Mouse (Mus musculus) adrenal gland, adult (tissue): ENCODE data around the gene Pabpn1l.
A peak's percentile ranks its signal among the peaks of the same experiment; 100 is the strongest.

Experiments used
- DNase-seq, 2 experiments: peaks; one replicate each; pipeline ENCODE4 v3.0.0; 2022 to 2023; ENCODE audit warnings: low spot score in 1 of 2; ENCODE audit not compliant: inconsistent age in 2 of 2

The Pabpn1l gene

DNA sequence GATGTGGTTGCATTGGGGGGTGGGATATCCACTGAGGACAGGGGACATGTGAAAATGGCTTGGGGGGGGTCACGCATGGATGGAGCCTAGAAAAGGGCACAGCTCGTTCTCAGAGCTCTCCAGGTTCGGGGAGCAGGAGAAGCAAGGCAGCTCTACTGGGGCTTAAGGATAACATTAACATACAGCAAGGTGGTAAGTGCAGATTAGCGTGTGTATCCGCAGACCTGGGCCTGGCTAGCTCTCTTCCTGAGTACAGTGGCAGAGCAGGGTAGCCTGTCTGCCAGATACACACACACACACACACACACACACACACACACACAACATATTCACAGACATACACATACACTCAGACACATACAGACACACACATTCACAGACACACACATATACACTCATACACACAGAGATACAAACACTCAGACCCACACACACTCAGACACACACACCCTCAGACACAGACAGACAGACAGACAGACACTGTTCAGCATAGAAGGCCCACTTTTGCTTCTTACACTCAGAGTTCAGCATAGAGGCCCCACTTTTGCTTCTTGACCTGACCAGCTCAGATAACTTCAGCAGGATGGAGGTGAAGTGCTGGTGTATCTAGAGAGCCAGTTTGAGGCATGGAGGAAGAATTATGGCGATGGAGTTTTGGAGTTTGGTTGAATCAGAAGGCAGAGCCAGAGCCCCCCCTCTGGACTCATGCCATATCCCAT lies 3.7 kb downstream of the Pabpn1l start:
- no peak for DNase-seq

DNA sequence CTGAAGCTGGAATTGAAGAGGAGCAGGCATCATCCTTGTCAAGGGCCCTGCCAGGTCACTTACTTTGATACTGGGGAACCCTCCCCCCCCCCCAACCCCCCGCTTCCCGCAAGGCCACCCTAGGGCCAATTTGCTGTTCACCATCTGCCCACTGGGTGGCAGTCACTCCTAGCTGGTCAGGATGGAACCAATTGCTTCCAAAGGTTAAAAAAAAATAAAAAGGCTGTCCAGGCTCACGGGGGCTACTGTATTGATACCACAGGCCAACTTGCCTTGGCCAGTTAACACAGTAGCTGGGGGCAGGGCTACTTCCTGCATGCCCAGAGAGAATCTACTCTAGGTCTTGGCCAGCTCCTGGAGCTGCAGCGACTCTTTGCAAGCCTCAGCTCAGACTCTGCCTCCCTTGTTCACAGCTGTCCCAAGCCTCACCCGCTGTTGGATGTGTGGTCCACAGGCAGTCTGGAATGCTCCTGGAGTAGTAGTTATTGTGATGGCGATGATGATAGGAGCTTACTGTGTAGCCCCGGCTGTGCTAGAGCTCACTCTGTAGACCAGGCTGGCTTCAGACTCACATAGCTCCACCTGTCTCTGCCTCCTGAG lies 4.5 kb downstream of the Pabpn1l start:
- DNase-seq: peak; percentile 79 to 93

GRCm38 (mm10) chr8:122616181-122616905 lies 6.2 kb downstream of the Pabpn1l start:
- no peak for DNase-seq

- DNase-seq: peak; percentile 97 to 98
Measured at GRCm38 (mm10) chr8:122611295-122612133, 11.0 kb downstream of the Pabpn1l start, which contains the start of the genes Galns and Trappc2l. Gene Galns (minus strand): TSS chr8:122611463. Gene Trappc2l (plus strand): TSS chr8:122611640.

DNA sequence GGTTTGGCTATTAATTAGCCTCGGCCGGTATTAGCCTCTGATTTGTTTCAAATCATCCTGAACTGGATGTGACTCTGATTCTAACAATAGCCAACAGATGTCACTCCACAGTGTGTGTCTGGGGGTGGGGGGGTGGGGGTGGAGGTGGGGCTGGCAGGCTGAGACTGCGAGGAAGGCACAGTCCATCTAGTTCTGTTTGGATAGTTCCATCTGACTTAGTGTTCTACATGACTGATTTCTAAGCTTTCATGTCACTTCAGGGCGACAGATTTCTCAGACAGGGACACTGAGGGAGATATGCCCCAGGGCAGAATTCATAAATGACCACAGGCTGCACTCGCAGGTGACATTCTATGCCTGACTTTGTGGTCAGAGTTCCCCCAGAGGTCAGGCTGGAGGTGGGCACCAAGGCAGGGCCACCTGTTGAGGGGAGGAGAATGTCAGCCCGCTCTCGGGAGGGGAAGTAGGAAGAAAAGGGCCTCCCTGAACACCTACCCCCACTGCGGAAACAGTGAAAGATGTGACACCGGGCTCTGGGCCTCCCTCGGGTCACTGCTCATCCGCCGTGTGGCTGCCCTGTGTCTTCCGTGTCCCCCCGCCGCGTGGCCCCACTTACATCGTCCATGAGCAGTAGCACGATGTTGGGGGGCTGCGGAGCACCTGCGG lies 11.8 kb downstream of the Pabpn1l start:
- DNase-seq: no peak

DNA sequence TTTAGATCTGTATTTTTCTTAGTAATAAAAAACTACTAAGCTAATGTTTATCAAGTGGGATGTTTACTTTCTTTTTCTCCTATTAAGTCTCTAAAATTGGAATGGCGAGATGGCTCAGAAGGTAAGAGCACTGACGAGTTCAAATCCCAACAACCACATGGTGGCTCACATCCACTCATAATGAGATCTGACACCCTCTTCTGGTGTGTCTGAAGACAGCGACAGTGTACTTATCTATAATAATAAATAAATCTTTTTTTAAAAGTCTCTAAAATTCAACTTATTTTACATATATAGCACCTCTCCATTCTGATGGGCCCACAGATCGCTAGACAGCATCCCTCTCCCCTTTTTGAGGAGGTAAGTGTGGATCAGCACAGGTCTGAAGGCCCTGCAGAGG lies 12.3 kb downstream of the Pabpn1l start:
- no peak for DNase-seq

- DNase-seq: no peak
Measured at GRCm38 (mm10) chr8:122606810-122607209, 15.7 kb downstream of the Pabpn1l start.

DNA sequence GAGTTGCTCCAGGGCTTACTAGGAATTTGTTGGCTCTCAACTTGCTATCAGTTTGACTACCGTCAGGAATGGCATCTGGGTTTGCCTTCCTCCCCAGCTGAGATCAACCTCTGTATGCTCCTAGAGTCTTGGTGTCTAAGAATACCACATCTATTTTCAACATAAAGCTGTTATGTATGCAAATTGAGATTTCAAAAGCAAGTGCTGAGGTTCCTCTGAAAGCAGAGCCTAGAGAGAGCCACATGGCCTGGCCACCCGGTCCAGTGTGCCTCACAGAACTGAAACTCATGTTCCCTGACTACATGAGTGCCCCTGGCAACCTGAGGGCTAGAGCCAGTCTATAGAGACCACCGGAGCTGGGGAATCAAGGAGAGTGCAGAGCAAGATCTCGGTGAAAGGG lies 17.2 kb downstream of the Pabpn1l start:
- DNase-seq: no peak

DNA sequence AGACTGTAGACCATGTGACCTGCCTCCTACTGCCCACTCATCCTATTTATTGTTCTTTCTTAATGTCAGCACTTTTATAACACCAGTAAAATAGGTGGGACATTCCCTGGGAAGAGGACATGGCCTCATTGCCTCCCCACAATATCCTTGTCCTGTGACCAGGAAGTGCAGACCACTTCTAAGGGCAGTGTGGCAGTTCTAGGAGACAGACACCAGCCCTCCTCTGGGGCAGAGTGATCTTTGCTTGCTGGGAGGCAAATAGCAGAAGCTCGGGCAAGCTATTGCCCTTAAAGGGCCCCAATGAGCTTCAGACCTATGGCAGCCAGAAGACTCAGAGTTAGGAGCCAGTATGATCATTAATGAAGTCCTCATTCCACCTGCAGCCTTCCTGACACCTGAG lies 17.9 kb downstream of the Pabpn1l start:
- DNase-seq: no peak

DNA sequence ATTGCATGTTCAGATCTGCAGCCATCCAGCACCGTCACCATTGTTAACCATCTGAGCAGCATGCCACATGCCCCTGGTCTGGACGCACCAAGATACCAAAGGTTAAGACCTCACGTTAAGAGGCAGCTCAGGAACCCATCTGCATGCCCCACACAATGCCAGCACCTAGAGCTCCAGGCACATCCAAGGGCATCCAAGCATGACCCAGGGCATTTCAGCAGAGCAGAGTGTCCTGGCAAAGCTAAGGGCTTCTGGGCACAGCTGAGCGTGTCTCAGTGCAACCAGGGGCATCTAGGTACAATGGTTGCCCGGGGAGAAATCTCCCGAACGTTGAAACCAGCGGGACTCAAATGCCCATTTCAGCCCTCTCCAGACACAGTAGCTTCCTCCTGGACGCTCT lies 21.9 kb downstream of the Pabpn1l start:
- no peak for DNase-seq

GRCm38 (mm10) chr8:122596031-122596430 lies 26.5 kb downstream of the Pabpn1l start:
- no peak for DNase-seq

- no peak for DNase-seq
Measured at GRCm38 (mm10) chr8:122593783-122594507, 28.6 kb downstream of the Pabpn1l start.

- no peak for DNase-seq
Measured at GRCm38 (mm10) chr8:122593240-122593639, 29.3 kb downstream of the Pabpn1l start.

DNA sequence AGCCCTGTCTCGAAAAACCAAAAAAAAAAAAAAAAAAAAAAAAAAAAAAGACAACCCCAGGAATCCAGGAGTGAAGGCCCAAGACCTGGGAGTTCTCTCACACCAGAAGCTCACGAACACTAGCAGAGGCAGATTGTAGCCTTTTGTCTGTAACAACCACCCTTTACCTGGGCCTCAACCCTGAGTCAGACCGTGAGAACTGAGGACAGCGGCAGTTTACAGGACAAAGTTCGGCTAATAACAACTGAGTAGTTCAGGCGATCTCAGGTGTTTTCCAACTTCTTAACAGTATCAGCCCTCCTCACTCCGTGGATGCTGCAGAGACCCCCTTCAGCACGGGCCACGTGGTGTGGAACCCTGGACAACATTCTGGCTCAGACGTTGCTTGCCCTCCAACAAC lies 35.8 kb downstream of the Pabpn1l start:
- no peak for DNase-seq

DNA sequence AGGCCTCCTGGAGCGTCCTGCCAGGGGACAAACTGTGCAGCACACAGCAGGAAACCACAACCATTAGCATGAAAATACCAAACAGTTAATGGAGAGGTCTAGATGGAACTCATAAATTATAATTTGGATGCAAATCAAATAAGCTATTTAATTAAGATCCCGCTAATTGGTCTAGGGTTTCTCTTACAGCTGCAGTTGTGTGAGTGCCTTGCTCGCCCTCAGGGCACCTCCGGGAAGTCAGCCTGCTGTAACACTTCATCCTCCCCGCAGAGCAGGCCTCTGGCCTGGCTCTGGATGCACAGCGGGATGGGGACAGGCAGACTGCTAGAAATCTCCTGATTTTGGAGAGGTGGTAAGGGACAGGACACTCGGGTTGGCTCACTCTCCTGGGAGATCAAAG lies 36.4 kb downstream of the Pabpn1l start:
- DNase-seq: no peak

- peak; percentile 68 to 76 for DNase-seq
Measured at GRCm38 (mm10) chr8:122585411-122585891, 37.1 kb downstream of the Pabpn1l start.

- no peak for DNase-seq
Measured at GRCm38 (mm10) chr8:122584981-122585380, 37.6 kb downstream of the Pabpn1l start.

GRCm38 (mm10) chr8:122580926-122581325 lies 41.6 kb downstream of the Pabpn1l start:
- DNase-seq: no peak

DNA sequence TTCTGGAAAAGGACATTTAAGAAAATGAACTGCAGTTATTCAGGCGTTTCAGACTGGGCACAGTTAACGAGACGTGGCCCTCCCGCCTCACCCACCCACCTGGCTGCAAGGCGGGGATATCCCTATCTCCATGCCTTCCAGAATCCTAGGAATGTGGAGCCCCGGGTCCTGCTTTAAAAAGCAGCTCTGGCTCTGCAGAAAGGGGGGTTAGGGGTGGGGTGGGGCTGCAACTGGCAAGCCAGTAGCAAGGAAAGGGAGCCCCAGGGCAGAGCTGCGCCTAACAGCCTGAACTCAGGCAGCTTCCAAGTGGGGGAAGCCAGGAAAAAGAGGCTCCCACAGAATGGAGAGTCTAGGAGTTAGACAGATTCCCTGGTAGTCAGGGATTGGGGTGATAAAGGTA lies 43.3 kb downstream of the Pabpn1l start:
- DNase-seq: no peak

- no peak for DNase-seq
Measured at GRCm38 (mm10) chr8:122577116-122577515, 45.4 kb downstream of the Pabpn1l start.
